Mouse (Mus musculus) layer of hippocampus, adult 9-10 months (tissue): ENCODE results near the gene 1700012P22Rik.

Source experiments
- DNase-seq: peaks from one replicate; pipeline ENCODE4 v3.0.0; 2022; ENCODE audit warnings: low spot score

1700012P22Rik gene

GRCm38 (mm10) chr4:144438672-144439071, at the start of gene 1700012P22Rik:
Gene 1700012P22Rik, minus strand, starts transcription at chr4:144438772.
- no peak for DNase-seq

DNA sequence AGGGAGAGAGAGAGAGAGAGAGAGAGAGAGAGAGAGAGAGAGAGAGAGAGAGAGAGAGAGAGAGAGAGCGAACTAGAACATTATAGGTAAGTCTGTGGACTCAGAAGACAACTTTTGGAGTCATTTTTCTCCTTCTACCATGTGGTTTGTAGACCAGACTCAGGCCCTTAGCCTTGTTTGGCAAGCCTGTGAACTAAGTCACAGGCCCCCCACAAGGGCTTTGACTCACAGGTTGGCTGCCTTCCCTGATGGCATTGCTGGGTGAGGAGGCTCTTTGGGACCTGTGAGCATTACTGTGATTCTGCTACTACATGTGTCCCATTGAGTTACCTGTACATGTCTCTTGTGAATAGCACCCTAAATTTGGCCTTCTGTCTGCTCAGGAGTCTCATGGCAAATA, 29.5 kb upstream of the 1700012P22Rik start:
- no peak for DNase-seq

- DNase-seq: no peak
Measured at GRCm38 (mm10) chr4:144465206-144465605, 26.6 kb upstream of the 1700012P22Rik start.

DNA sequence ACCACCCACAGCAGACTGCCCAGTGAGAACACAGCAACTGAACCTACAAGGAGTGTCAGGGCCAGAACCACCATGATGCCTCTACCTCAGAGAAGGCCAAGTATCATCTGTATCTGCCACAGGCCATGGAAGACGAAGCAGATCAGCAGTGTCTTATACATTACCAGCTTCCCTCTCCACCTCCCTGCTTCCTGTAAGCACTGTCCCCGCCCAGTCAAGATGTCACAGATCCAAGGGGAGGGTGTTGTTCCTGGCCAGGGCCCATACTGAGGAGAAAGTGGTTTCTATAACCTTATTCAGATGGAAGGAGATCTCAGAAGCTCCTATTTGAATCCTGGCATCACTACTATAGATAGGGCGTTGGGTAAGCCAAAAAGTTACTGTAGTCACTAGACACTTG, 25.1 kb upstream of the 1700012P22Rik start, which contains the start of gene Aadacl3:
TSS of gene Aadacl3 (minus strand) at position 101 of the 400 bp plus-strand sequence.
- DNase-seq: no peak

GRCm38 (mm10) chr4:144453217-144453616, 14.6 kb upstream of the 1700012P22Rik start, which contains the start of gene Gm9944:
Gene Gm9944, minus strand, starts transcription at chr4:144453317.
- no peak for DNase-seq

- DNase-seq: no peak
Measured at GRCm38 (mm10) chr4:144448546-144448945, 10.0 kb upstream of the 1700012P22Rik start.

- DNase-seq: no peak
Measured at GRCm38 (mm10) chr4:144441582-144441981, 3.0 kb upstream of the 1700012P22Rik start.

GRCm38 (mm10) chr4:144441095-144441494, 2.5 kb upstream of the 1700012P22Rik start:
- no peak for DNase-seq

GRCm38 (mm10) chr4:144433216-144433615, 5.4 kb downstream of the 1700012P22Rik start:
- DNase-seq: no peak

DNA sequence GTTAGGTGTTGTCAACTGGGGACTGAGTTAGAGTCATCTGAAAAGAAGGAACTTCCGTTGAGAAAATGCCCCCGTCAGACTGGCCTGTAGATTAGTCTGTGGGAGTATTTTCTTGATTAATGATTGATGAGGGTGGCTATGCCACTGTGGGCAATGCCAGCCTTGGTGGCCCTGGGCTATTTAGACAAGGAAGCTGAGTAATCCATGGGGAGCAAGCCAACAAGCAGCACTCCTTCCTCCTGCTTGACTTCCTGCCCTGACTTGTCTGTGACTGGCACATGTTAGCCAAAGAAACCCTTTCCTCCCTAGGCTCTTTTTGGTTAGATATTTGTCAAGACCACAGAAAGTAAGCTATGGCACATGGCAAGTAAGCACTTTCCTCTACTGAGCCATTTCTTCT, 7.8 kb downstream of the 1700012P22Rik start:
- DNase-seq: no peak

DNA sequence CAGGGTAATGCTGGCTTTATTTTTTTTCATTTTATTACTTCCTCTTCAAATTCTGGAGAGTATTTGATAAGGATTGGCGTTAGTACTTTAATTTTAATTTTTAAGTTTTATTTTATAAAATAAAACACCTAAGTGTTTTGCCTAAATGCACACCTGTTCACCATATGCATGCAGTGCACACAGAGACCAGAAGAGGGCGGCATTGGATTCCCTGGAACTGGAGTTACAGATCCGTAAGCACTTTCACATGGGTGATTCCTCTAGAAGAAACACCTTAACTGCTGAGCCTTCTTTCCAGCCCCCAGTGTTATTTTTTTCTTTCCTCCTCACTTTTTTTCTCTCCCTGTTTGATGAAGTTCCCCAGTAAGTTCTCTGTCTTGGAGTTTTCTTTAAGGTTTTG, 9.7 kb downstream of the 1700012P22Rik start:
- no peak for DNase-seq

- no peak for DNase-seq
Measured at GRCm38 (mm10) chr4:144424590-144424989, 14.0 kb downstream of the 1700012P22Rik start.

DNA sequence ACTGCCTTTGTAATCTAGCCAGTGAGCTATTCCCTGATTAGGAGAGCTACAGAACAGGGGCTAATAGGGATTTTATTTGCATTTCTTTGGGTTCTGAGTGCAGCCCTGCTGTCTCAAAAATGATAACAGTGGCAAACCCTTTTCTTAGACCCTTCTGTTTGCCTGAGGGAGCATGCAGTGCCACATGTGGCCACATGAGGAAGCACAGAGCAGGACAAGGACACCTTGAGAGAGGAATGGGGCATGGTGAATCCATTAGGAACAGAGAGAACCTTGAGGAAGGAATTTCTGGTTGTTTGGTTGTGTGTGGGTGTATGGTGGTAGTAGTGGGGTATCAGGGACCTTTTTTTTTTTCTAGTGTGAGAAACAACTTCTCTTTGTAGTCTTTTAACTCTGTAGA, 17.9 kb downstream of the 1700012P22Rik start:
- no peak for DNase-seq

GRCm38 (mm10) chr4:144408290-144408689, 30.3 kb downstream of the 1700012P22Rik start, which contains the start of gene Pramef12:
Gene Pramef12, minus strand, starts transcription at chr4:144408464.
- DNase-seq: no peak

GRCm38 (mm10) chr4:144406261-144406660, 32.3 kb downstream of the 1700012P22Rik start:
- DNase-seq: no peak

- DNase-seq: no peak
Measured at GRCm38 (mm10) chr4:144404456-144405086, 34.0 kb downstream of the 1700012P22Rik start.

DNA sequence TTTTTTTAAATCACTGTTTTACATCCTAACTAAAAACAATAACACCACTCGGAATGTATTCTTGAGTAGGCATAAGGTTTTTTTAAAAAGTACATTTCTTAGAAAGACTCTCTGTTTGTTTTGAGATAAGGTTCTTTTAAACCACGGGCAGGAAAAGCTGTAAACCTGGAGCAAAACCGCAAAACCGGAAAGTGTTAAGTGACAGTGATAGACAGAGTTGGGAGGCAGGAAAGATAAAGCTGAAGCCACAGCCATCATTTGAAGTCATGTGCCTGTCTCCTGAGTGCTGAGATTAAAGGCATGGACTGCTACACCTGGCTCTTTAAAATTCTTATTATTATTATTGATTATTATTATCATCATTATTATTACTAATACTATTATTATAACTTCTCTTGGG, 35.9 kb downstream of the 1700012P22Rik start:
- no peak for DNase-seq

- DNase-seq: no peak
Measured at GRCm38 (mm10) chr4:144396316-144396715, 42.3 kb downstream of the 1700012P22Rik start.

DNA sequence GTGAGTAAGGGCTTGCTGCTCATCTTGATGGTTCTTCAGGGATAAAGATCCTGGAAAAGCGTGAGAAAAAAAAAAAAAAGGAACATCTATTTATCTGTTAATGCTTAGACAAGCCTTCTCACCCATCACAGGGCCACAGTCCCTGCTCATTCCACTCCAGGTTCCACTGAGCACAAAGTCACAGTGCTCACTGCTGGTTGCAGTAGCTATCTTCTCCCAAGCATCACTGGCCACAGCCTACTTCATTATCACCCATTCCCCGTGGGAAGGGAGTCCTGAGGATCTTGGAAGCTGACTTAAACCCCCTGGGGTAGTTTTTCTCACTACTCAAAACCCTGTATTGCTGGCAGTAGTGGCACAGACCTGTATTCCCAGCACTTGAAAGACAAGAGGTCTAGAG, 60.7 kb downstream of the 1700012P22Rik start, which contains the start of gene Pramef20:
TSS of gene Pramef20 (minus strand) at position 23 of the 400 bp plus-strand sequence.
- DNase-seq: no peak
